ENCODE assay signal across 10 mouse cellular contexts in the genomic region with DNA sequence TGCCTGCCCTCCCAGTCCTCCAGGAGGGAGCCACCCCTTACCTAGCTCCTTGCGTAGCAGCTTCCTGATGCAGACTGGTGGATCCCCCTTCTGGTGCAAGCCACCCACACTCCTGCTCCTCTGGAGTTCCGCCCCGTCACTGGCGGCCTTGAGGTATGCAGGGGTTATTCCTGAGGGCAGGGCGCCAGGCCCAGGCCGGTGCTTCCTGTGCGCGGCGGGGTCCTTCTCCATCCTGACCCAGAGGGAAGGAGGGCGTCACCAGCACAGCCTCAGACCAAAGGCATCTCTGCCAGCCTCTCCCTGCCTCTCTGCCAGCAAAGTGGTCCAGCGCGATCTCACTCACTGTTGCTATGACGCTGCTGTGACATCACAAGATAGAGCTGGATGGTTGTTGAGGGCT. TPM values are rescaled to one million over a fixed set of nuclear protein-coding genes. Genes with fewer than 3 reads are reported as not detected.
A peak's percentile ranks its signal among the peaks of the same experiment; 100 is the strongest.
DNase-seq lines count a peak whose midpoint lies in the region; ATAC-seq and TF ChIP-seq lines count a peak whose summit lies in the region.
"Had no signal": no experiment of that assay in that cellular context is flagged by ENCODE, and none has a peak within 500 bp of the region (broad histone marks: within the 10 kb centered on the region; RNA-seq: fewer than 3 reads in every experiment).

1700029H14Rik (minus strand) TSS at position 344 of the 400 bp plus-strand sequence.

- H3K4me2 ChIP-seq in liver, embryonic 13.5 days, result no peak within 1 kb of the TSS
- H3K4me2 ChIP-seq in liver, postnatal 0 days (ENCODE audit: low read depth, low read length), result no peak within 1 kb of the TSS

- H3K36me3 ChIP-seq in liver, embryonic 13.5 days, result no peaks in the 10 kb centered on the region
- no peaks in the 10 kb centered on the region for H3K36me3 ChIP-seq in liver, postnatal 0 days (replicated peaks; ENCODE audit: insufficient read depth, low read length)

- H3K9me3 ChIP-seq in liver, embryonic 13.5 days (replicated peaks), result no peaks in the 10 kb centered on the region
- H3K9me3 ChIP-seq in liver, postnatal 0 days (ENCODE audit: low read length), result no peaks in the 10 kb centered on the region

- no peak for TF ChIP-seq EP300 in liver, postnatal 0 days (IDR thresholded peaks at IDR 0.05; ENCODE audit: low read depth)

- 40% methylated on average over 13 of the region's 13 CpGs for WGBS in liver, embryonic 13.5 days (ENCODE audit: insufficient replicate concordance)
- WGBS in liver, postnatal 0 days (ENCODE audit: insufficient replicate concordance), result 39% methylated on average over 13 of the region's 13 CpGs

- H3K27me3 ChIP-seq in liver, embryonic 13.5 days, result no peaks in the 10 kb centered on the region
- no peaks in the 10 kb centered on the region for H3K27me3 ChIP-seq in liver, postnatal 0 days (ENCODE audit: insufficient read depth, low read length)

- no peak within 1 kb of the TSS for H3K9ac ChIP-seq in liver, embryonic 13.5 days
- no peak within 1 kb of the TSS for H3K9ac ChIP-seq in liver, postnatal 0 days (replicated peaks)

- no peaks in the 10 kb centered on the region for H3K4me1 ChIP-seq in liver, embryonic 13.5 days (replicated peaks)
- no peaks in the 10 kb centered on the region for H3K4me1 ChIP-seq in liver, postnatal 0 days (ENCODE audit: insufficient read depth)

- 0 out of 2 replicates have a peak, but pooled peaks have one; percentile 20 for ATAC-seq in liver, embryonic 13.5 days (ENCODE audit: low read depth)
- no peak for ATAC-seq in liver, postnatal 0 days
- peak; percentile 88 to 90 for ATAC-seq in hematopoietic stem cell, adult 5-6 weeks (replicated peaks in 1 of 2; ENCODE audit: insufficient read depth in 1 of 2, low FRiP score in 2 of 2, low TSS enrichment in 1 of 2, low read depth in 1 of 2, poor library complexity in 2 of 2, severe bottlenecking in 2 of 2)
- 0 out of 2 replicates have a peak, but pooled peaks have one; percentile 16 for ATAC-seq in monocyte, adult 5-6 weeks (replicated peaks; ENCODE audit: insufficient number of reproducible peaks, low FRiP score, low TSS enrichment, poor library complexity, severe bottlenecking)
- no peak for ATAC-seq in inflammation-experienced regulatory T-cells, adult 6 months

- peak; percentile 51 for DNase-seq in adrenal gland, adult 2 months
- DNase-seq in adrenal gland, adult 18-20 months (ENCODE audit: low spot score in 2 of 2), result no peak
- DNase-seq in liver, embryonic 13.5 days, result no peak
- DNase-seq in liver, postnatal 0 days, result no peak
- DNase-seq in ovary, postnatal 36 days (ENCODE audit: low spot score), result no peak

- H3K27ac ChIP-seq in liver, embryonic 13.5 days, result no peak within 1 kb of the TSS
- no peak within 1 kb of the TSS for H3K27ac ChIP-seq in liver, postnatal 0 days (ENCODE audit: low read depth)

- TF ChIP-seq CTCF in liver, postnatal 0 days (IDR thresholded peaks at IDR 0.05; ENCODE audit: low read depth), result no peak

- no peak within 1 kb of the TSS for H3K4me3 ChIP-seq in liver, embryonic 13.5 days (replicated peaks)
- H3K4me3 ChIP-seq in liver, postnatal 0 days (ENCODE audit: low read depth, low read length), result no peak within 1 kb of the TSS

RNA-seq across cellular contexts. Expression of gene 1700029H14Rik, which starts in this region (rescaled TPM):
- not detected for total RNA-seq in adrenal gland, adult 2 months (2021)
- not detected in 2 replicates for polyA plus RNA-seq in adrenal gland, adult 2 months (2012; rRNA removed)
- total RNA-seq in adrenal gland, adult 18-20 months (2021), result not detected
- polyA plus RNA-seq in liver, embryonic 13.5 days (2015; fragmentation: Nextera tagmentation; extraction: Ambion mirVana), result not detected in 2 replicates
- polyA plus RNA-seq in liver, postnatal 0 days (2015; fragmentation: Nextera tagmentation; extraction: Ambion mirVana), result not detected in 2 replicates
- 0.38 TPM in 1 of 2 replicates, not detected in the other for total RNA-seq in hematopoietic stem cell, adult 5-6 weeks (2017)
- total RNA-seq in monocyte, adult 5-6 weeks (2017), result 1.9 to 6.2 TPM (median 3.1 TPM) in 3 replicates
- not detected for polyA plus RNA-seq in inflammation-experienced regulatory T-cells, adult 6 months (2017; shearing (Covaris generic))
- total RNA-seq: liver, adult 2 months had no signal
- polyA plus RNA-seq: forebrain, embryonic 11.5 days; liver, adult 2 months had no signal

Comparison
In these comparisons a context has a peak if more than half of its experiments do, and no peak if none do; other contexts are left out.
1. Peak in DNase-seq in adrenal gland, adult 2 months; RNA of the gene not detected or under 1 TPM.
2. Peak in ATAC-seq in liver, embryonic 13.5 days; RNA of the gene not detected or under 1 TPM.
3. Peak in ATAC-seq in hematopoietic stem cell, adult 5-6 weeks; RNA of the gene not detected or under 1 TPM.